Mouse (Mus musculus) yolk sac, embryonic 10.5 days (tissue): Measurements from ENCODE around the gene Clca2.

Experiments used
- DNase-seq: peaks from one replicate; pipeline ENCODE4 v3.0.0-alpha.2; 2017; ENCODE audit warnings: low spot score

Gene Clca2

DNA sequence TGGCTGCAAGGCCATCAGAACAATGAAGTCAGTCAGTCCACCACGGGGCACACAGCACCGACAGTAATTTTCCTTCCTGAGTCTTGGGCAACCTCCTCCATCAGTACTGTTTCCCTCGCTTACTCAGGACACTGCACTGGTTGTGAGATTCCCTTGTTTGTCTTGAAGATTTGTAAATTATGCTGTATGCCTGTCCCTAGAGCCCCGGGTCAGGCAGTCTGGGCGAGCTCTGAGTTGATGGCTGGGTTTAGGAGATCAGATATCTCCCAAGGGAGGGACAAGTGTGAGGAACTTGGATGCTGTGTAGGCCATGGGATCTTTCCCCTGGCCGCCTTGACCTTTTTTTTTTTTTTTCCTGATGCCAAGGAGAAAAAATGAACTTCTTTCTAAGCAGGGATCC lies at the start of gene Clca2:
Gene Clca2 (minus strand): TSS at position 153 of the 400 bp plus-strand sequence.
- DNase-seq: no peak

DNA sequence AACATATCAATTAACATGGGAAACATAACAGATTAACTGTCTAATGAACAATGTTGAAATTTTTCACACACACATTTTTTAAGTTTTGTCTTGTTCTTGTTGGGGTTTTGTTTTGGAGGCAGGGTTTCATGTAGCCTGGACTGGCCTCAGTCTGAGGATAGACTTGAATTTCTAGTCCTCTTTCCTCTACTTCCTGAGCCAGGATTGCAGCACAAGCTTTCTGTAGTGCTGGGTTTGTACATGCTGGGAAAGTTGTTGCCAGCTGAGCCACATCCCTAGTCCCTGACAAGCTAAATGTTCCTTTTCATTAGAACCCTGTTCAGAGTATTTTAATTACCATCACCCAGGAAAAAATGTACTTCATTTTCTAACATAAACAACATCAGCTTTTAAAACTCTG lies 48.7 kb upstream of the Clca2 start:
- no peak for DNase-seq

DNA sequence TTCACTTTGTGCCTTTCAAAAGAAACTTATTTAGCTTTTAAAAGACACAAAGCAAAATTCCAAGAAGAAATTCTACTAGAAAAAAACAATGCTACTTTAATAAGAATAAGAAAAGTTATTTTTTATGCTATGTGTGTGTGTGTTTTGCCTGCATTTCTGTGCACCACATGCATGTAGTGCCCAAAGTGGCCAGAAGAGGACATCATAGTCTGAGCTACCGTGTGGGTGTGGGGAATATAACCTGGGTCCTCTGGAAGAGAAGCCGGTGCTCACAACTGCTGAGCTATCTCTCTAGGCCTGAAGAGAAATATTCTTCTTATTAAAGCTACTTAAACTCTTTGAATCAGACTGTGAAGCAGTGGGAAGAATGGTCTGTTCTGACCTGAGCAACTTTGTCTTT lies 48.2 kb upstream of the Clca2 start:
- DNase-seq: no peak

DNA sequence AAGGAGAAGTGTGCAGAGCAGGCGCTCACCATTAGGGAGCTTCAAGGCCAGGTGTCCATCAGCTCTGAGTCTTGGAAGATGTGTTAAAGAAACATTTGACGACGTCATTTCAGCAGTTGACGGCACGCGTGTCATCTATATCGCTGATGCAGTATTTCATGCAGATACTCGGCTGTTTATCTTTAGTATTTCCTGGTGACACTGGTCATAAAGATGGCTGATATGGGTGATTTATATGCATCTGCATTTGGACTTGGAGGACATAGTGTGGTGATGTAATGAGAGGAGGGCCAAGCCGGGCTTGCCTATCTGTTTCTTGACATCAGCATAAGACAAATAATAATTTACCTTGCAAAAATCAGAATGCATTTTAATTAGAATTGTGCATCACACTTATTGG lies 47.6 kb upstream of the Clca2 start:
- DNase-seq: no peak

DNA sequence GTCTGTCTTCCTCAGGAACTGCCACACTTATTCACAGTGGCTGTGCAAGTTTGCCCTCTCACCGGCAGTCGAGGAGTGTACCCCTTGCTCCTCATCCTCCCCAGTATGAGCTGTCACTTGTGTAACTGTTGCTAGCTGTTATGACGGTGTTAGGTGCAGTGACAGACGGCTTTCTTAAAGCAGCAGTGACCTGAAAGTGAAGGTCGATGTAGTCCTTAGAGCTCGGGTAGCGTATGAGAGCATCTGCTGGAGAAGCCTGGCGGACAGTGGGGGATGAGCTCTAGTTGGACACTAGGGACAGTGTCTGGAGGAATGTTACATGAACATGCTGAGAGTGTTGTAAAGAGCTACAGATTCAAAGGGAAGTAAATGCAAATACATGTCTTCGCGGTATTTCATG lies 44.6 kb upstream of the Clca2 start:
- no peak for DNase-seq

DNA sequence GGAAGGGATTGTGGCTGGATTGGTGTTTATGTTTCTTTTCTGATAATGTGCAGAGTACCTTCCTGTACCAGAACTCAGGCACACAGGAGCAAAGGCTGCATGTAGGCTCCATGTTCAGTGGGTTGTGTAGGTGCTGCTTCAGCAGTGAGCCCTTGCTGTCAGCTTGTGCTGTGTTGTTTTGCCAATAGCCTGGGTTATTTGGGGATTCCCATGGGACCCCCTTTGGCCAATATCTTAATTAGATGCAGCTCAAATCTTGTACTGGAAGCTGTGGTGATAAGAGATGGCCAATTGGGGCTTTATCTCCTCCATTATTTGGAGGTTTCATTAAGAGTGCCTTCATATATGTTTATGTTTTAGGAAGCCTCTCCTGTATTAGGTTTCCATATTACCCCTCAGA lies 43.7 kb upstream of the Clca2 start:
- DNase-seq: no peak

DNA sequence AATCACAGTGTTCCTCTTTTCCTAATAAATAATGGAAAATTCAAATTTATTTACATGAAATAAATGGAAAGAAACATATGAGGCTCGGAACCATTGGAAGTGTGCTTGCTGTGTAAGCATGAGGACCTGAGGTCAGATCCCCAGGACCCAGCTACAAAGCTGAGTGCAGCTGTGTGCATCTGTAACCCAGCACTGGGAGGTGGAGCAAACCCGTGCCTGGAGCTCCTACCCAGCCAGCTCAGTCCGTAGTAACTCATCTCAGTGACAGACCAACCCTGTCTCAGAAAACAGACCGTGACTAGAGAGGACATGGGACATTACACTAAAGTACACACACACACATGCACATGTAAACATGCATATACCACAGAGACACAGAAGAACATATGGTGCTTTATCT lies 41.0 kb upstream of the Clca2 start:
- no peak for DNase-seq

DNA sequence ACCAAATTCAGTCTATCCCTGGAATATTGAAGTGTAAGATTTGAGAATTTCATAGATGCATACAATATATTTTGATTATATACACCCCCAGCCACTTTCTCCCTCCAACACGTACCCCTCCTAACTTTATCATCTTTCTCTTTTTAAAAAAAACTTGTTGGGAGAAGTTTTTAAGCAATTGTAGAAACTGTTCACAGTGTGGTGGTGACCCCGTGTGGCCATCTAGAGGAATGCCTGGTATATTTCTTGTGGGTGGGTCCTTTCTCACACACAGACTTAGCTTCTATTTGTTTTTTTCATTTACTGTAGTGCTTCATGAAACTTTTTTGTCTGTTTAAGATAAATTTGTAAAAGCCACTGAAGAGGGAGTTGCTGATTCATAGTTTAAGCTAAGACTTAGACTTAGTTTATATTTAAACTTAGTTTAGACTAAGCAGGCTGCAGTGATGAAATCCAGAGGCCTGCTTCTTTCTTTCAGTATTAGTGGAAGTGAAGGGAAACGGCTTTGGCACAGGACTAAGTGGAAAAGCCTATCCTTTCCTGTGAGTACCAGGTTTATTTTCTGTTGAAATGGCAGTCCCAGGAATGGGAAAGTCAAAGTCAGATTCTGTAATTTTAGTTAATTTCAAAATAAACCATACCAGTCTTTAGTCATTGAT lies 32.1 kb upstream of the Clca2 start:
- DNase-seq: peak; percentile 19

DNA sequence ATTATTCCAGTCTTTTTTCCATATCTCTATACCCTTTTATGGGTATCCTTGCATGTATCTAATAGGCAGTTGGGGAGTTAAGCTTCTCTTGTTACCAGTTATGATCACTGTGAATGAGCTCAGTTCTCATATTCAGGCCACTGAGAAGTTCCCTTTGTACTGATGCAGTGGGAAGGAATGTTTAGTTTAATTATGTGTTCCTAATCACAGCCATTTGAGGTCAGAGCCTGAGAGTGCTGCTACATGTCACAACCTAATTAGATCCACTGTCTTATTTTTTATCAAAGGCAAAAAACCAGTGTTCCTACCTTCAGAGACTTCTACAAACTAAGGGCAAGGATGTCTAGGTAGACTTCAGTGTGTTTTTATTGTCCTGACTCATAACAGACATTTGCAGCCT lies 30.1 kb upstream of the Clca2 start:
- no peak for DNase-seq

DNA sequence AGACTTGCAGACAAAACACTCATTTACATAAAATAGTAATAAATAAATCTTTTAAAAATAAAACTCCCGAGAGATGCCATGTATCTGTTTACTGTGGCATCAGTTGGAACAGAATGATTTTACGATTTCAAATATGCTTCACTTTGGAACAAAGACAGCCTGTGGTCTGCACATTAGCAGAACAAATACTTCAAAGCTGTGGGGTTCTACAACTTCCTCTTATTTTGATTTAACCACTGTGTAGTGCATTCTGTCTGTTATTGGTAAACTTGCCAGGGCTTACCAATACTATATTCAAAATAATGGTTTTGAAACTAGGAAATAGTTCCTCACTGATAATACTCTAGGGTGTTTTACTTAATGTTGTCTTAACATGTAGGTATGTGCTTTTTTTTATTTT lies 27.4 kb upstream of the Clca2 start:
- no peak for DNase-seq

DNA sequence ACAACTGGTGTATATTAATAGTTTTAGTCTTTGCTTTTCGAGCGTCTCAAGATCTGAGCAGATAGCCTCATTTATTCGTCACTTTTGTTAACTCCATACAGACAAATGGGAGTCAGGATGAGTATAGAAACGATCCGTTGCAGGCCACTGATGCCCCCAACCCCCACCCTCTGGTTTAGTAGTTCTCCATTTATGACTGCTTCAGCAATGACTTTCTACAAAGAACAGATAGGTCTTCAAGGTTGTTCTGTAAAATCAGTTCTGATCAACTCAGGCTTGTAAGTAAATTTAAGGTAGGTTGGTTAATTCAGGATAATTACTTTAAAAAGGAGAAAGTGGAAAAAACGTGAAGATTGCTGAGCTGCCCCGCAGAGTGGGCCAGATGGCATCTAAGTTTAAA lies 20.2 kb upstream of the Clca2 start:
- no peak for DNase-seq

DNA sequence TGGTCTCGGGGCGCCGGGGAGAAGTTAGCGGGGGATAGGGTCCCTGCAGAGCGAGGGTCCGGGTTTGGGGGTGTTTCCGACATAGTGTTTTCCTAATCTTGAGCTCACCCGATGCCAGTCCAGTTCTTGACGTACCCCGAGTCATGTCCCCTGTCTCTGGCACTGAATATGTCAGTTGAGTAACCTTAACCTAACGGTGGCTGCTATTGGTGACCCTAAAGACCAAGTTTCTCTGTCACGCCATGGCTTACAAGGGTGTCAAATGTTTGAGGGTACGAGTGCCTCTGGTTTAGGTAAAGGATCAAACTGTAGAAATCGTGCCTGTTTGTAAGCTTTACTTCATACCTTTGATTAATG lies 19.7 kb upstream of the Clca2 start:
- DNase-seq: no peak

DNA sequence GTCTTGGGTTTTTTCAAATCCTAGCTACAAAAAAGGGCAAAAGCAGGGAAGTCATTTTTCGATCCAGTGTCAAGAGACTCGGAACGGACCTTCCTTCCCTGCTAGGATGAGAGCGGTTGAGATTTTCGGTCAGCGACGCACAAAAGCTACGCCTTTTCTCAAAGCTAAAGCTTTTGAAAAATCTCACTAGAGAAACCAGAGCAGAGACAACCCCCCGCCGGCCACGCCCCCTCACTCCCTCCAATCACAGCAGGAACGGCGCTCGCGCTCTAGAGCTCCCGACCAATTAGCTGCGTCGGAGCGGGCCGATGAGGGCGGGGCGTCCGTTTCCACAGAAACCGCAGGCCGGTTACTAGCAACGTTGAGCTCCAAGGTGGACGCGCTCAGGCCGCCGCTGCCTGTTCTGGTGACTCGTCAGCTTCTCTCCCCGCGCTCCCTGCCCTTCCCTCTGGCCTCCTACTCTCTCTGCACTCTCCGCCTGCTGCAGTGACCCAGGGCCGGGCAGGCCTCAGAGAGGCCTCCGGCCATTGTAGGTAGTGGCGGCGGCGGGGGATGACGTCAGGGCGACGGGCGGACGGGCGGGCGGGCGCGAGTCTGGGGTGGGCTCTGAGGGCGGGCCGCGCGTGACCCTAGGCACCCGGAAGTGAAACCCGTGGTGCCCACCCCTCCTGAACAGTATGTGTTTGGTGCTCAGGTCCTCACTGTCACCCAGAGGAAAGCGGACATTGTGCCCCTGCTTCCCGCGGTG lies 19.2 kb upstream of the Clca2 start, which contains the start of gene Odf2l:
Gene Odf2l (plus strand): TSS at position 335 of the 748 bp plus-strand sequence.
- DNase-seq: peak; percentile 97

DNA sequence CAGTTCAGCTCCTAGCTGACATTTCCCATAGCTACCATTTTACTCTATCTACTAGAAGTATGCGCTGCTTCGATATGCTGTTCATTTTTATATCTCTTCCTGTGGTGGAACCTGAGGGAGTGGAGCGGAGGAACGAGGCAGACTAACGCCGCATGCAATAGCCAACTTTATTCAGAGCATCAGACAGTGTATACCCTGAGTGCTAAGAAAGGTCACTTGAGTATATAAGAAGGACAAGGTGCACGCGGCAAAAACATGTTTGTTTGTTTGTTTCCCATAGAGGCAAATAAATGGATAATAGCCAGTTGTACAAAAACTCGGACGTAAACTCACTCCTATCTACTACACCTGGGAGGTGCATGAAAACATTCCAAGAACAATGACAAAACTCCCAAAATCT lies 18.4 kb upstream of the Clca2 start:
- no peak for DNase-seq

DNA sequence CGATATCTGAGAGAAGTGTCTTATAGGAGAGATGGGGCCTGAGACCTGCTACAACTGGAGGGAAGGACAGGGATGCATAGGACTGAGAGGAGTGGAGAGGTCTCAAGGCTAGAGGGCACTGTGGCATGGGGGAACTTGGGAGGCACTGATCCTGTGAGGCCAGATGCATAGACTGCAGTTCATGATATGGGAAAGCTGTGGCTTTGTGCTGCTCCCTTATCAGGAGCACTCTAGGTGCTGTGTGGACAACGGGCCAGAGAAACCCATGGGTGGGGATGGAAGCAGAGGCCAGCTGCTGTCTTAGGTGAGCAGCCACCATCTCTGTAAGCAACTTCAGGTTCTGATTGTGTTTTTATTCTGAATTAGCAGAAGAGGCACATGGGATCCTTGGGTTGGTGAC lies 15.9 kb upstream of the Clca2 start:
- DNase-seq: no peak

DNA sequence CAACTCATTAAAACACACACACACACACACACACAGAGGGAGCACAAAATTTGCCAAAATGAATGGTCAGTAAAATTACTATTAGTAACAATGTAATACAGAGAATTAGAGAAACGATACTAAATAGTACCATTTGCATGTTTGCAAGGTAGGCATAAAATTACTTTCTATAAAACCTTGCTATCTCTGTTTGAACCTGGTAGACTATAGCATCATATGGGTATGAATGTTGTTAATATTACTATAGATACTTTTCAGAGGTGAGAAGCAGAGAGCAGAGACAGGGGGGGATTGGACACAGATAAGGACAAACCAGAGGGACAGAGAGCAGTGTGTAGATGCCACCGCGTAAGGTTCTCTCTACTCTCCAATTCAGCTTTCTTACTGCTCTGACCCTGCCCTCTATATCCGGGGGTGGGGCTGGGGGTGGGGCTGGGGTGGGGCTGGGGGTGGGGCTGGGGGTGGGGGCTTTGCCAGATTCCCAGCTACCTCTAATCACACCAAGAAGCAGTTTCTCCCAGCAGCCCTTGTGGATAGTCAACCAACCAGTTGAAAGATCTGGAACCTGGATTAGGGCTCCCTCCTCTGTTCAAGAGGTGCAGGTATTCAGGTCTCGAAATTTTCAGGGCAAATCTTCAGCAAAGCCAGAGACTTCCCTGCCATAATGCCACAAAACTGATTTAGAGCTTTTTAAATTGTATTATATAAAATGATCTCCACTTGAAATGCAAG lies 6.7 kb upstream of the Clca2 start:
- no peak for DNase-seq

DNA sequence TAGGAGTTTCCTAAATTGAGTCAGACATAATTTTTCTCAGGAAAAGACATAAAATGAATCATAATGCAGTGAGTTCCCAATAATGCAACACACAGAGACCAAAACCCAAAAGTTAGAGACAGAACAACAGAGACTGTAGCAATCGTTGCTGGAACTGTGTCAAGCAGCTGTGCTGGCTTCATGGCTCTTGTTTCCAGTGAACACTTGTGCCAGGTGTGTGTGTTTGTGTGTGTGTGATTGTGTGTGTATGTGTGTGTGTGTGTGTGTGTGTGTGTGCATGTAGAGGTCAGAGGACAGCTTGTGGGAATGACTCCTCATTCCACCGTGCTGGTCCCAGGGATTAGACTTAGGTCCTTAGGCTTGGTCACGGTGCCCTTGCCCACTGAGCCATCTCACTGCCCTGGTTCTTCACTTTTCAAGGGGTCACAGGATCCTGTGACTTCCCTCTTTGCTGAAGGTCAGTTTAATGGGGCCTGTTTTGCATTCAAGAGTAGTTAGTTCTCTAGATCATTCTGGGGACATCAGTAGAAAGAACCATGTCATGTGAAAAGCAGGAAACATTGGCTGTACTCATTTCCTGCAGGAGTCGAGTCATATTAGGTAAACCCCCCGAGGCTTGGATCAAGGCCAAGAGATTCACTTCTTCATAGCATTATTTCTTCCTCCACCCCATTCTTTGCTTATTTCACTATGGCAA lies 6.0 kb upstream of the Clca2 start:
- no peak for DNase-seq

DNA sequence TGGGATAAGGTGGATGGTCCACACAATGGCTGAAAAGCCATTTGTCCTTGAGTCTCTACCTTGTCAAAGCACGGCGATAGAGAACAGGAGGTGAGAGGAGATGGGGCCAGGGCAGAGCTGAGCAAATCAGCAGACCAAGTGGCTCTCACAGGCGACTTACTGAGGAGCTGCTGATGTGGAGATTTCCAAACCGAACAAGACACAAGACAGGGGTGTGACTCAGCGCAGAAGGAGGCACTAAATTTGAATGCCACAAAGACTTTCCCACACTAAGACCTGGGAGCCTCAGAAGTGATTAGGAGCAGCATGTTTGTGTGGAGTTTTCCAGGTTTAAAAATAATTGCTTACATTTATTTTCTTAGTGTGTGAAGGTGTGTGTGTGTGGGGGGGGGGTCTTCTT lies 4.5 kb upstream of the Clca2 start:
- DNase-seq: no peak

DNA sequence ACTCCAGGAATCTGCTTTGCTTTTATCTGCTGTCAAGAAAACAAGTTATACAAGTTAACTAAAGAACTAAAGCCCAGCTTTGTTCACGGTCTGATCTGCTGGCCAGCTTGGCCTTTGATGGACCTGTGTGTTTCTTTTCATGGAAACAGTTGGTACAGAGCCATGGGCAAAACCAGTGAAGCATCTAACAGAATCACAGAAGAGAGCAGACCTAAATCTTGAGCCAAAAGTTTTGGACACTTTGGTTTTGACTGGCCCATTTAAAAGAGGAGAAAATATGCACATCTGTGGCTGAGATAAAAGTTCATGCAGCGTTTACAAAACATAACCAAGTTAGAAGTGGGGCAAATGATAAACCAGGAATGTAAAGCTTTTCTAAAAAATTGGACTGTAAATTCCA lies 4.1 kb upstream of the Clca2 start:
- DNase-seq: no peak

DNA sequence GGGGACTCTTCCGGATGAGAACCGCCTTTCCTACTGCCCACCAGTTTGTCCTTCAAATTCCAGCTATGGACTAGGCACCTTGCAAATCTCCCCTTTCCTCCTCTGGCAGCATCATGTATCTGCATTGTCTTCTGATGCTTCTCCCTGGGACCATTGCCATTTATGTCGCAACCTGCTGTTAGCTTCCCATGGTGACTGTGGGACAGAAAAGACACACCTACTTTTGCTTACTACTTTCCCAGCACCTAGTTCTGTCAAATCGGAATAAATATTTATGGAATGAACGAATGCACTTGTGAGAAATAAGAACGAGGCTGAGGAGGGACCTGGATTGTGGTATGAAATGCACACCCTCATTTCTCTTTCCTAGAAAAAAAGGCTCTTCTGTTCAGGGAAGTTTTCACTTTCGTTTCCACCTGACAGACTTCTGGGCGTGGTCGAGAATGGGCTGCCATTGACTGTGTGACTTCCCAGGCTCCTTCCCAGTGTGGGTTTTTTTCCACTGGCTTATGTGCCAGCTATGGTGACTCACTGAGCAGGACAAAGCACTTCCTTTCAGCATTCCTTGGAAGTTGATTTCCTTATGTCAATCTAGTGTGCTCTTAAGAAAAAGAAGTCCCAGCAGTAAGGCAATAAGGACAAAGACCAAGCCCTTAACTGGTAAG lies 2.8 kb upstream of the Clca2 start:
- DNase-seq: no peak

DNA sequence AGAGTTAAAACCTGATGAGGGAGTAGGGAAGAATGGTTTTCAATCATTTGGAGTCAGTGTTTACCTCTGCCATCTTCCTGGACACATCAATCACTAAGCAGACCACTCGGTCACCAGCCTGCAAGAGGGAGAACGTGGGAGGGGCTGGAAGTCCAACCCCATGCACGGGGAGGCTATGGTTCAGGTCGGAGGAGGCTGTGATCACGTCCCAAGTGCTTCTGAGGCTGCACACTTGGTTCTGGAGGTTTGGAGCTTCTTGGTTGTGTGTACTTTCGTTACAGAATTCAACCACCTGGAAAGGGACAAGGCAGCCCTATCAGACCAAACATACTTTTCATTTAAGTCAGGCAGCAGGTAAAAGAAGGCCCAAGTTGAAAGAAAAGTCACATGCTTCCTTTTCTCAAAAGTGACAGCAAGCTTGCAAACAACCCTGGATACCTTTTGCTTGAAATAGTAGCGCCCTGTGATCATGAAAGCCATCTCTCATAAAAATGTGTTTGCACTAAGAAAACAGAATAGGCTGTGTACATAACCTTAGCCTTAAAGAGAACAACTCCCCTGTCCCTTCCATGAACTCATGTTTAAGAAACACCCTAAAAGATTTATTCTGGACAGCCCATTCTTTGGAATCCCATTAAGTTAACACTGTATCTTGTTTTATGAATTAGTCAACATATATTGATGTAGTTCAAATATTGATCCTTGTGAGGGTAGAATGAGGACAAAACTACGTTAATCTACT lies 11.2 kb downstream of the Clca2 start:
- no peak for DNase-seq
